Mouse (Mus musculus) cerebellum, postnatal 36 days (tissue): ENCODE data around the gene Osbpl11.
A peak's percentile ranks its signal among the peaks of the same experiment; 100 is the strongest.
"Not testable (repeated sequence)": the region's sequence is repeated elsewhere in the genome, so short reads cannot be mapped to it uniquely, and the experiment has no call there.

Experiments
- DNase-seq, 2 experiments: peaks; one replicate each; pipeline ENCODE4 v3.0.0; 2021 to 2022; ENCODE audit warnings: mixed read lengths in 2 of 2

Gene Osbpl11

DNA sequence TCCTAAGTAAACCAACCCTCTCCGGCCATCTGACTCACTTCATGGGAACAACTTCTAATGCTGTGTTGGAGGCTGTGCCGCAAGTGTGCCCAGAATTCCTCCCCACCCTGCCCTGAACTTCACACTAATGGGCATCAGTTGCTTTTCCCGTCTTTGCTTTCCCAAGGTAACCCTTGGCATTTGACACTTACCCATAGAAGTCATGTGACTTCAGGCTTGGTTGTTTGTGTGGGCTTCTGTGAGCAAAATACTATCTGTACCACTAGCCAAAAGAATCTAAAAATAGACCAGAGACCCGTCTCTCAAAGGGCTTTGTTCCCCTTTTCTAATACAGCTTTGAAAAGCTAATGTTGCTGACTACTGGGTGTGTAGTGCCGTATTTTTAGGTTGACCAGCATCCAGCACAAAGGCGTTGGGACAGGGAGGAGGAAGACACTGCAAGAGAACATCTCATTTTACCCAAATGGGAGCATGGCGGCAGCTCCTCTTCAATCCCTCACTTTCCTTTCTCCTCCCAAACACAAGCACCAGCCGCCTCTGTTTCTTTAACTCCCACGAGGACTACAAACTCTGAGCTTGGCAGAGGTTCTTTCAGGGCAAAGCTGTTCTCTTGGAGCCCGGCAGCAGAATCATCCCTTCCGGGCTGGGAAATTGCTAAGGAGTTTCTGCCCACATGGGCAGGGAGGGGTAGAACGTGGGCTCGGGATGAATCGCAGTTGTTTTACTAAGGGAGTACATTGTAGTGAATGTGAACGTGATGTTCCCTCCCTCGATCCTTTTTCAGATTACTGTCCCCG, 6.4 kb upstream of the Osbpl11 start:
- DNase-seq, result peak; percentile 17

DNA sequence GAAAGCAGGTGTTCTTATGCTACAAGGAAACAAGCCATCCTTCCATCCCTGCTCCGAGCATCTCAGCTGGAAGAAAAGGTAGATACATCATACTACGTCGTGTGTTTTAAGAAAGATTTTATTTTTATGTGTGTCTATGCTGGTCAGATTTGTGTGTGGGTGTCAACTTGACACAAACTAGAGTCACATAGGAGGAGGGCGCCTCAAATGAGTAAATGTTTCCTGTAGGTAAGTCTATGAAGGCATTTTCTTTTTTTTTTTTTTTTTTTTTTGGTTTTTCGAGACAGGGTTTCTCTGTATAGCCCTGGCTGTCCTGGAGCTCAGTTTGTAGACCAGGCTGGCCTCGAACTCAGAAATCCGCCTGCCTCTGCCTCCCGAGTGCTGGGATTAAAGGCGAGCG, 5.6 kb upstream of the Osbpl11 start:
- not testable (repeated sequence) for DNase-seq

DNA sequence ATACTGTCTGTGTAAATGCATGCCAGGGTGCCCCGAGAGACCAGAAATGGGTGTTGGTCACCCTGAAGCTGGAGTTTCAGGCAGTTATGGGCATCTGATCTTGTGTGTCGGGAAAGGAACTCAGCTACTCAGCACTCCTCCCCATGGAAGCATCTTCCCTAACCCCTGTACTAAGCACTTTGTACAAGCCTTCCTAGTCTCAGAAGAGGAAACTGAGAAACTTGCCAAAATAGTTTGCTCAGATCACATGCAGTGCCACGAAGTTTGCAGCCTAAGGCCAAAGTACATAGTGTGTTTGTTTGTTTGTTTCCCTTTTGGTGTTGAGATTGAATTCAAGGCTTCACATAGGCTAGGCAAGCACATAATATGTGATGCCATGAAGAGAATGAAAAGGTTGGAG, 5.0 kb upstream of the Osbpl11 start:
- no peak for DNase-seq

GRCm38 (mm10) chr16:33180793-33181192, 4.1 kb upstream of the Osbpl11 start:
- no peak for DNase-seq

- DNase-seq, result peak; percentile 45 to 62
These were observed 583 bp downstream of the Osbpl11 start for GRCm38 (mm10) chr16:33185261-33186046.

DNA sequence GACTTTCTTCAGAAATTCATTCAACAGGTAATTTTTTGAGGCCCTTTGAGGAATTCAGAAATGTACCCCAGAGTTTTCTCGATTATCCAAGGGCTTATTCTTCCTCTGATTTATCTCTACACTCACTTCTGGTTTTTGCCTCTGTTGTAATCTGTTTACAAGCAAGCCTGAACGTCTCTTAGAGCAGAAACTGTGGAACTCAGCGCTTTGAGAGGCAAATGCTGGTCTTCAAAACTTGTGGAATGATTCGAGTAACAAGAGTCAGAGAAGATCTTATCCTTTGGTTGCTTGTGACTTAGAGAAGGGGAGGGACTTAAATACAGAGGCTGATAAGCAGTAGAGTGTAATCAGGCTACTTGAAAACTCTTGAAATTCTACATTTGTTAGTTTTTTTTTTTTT, 1.3 kb downstream of the Osbpl11 start:
- no peak for DNase-seq

DNA sequence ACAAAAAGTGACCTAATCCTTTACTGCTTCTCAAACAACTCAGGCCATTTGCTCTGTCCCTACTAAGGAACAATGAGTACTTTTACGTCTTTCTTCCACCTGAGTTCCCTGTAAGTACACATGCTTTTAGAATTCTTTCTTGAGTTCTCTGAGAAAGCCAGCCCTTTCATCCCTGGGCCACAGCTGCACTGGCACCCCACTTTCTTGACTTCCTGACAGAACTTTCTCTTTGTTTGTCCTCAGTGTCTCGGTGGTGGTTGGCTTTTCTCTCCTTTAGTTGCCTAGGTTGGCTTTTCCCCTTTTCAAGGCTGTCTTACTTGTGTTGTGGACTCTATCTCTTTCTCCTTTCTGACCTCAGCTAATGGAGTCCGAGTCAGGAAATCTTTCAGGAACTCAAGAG, 3.2 kb downstream of the Osbpl11 start:
- DNase-seq, result no peak

DNA sequence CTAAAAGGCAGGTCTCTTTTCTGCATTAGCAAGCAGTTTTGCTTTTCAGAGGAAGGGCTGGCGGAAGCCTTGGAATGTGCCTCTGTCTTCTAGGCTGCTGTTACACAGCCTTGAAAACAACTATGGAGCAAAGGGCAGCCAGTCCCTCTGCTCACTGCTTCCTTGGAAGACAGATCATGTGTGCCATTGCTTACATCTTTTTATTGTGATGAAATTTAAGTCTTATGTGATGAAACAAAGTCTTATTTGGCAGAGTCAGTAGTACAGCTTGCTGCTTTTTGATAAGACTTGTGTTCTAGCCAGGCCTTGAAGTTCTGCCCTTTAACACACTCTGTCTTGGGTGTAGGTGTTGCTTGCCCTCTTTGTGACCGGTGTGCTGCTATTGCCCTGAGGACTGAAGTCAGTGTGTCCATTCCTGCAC, 6.8 kb downstream of the Osbpl11 start:
- no peak for DNase-seq

DNA sequence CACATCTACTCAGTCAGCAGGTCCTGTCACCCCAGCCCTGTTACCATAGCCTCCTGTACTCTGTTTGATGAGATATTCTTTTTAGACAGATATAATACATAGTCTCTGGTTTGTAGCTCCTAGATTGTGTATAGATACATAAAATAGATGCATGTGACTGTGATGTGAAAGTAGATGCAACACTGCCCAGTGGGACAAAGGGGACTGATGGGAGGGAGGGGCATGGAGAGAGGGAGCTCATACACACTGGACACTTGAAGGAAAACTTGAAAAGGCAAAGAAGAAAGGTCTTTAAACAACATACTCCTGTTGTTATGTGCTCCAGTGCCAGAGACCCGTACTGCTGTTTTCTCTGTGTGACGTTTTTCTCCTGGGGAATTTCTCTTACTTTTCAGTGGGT, 7.4 kb downstream of the Osbpl11 start:
- DNase-seq, result no peak

GRCm38 (mm10) chr16:33193649-33194048, 8.8 kb downstream of the Osbpl11 start:
- peak; percentile 43 to 52 for DNase-seq

DNA sequence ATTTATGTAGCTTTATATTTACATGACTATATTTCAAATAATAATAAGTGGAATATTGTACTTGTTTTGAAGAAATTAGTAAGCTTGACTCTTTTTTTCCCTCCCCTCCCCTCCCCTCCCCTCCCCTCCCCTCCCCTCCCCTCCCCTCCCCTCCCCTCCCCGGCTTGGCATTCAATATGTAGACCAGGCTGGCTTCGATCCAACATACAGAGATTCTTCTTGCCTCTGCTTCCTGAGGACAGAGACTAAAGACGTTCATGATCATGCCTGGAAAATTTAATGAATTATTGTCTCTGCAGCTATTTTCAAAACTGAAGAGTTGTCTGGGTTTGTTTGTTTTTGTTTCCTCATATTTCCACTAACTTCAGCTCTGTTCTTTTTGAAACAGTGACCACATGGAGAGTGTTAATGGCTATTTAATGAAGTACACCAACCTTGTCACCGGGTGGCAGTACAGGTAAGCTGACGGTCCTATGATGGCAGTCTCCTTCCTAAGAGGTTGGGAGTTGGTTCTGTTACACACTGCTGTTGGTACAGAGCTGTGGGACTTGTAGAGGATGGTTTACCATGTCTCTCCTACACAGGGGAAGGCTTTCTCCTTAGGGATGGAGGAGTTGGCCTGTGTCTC, 10.9 kb downstream of the Osbpl11 start:
- no peak for DNase-seq

- no peak for DNase-seq
These were observed 11.7 kb downstream of the Osbpl11 start for GRCm38 (mm10) chr16:33196578-33196977.

DNA sequence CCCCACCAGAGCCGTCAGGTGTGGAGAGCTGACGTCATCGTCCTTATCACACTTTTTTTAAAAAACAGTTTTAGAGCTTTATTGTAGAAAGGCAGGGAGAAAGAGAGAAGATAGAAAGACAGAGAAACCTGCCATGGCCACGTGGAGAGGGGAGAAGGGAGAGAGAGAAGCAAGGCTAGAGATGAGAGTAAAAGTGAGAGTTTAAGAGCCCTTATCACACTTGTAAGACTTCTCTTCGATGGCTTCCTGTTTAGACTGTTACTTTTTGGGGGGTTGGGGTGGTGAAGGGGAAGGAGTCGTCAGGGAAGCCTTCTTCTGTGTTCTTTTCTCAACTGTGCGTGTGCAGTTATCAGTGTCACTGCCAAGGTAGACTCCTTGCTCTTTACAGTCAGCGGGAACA, 15.7 kb downstream of the Osbpl11 start:
- no peak for DNase-seq

GRCm38 (mm10) chr16:33210812-33211211, 25.9 kb downstream of the Osbpl11 start:
- DNase-seq, result no peak

DNA sequence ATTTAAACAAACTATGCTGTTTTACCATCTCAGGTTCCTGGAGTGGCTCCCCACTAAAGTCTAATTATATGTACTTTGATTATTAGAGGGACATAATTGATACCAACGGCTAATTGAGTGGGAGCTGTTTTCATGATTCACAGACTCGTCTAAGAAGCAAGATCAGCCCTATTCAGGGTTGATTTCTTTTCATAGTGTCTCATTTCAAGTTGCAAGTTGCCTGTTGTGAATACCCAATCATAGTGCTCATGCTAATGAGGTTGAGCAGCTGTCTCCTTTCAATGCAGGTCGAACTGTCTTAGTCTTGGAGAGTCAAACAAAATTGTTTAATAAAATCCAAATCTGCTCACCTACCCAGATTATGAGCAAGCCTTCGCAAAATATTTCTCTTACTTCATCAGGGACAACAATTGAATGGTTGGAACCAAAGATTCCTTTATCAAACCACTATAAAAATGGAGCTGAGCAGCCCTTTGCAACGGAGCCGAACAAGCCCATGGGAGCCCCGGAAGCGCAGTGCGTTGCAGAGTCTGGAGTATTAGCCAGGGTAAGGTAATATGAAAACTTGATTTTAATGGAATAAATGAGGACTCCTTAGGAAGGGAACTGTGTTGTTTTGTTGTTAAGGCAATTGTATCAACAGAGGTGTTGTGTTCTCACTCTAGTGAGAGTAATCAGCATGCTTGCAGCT, 31.6 kb downstream of the Osbpl11 start:
- no peak for DNase-seq

- not testable (repeated sequence) for DNase-seq
These were observed 32.7 kb downstream of the Osbpl11 start for GRCm38 (mm10) chr16:33217553-33218085.

- no peak for DNase-seq
These were observed 37.6 kb downstream of the Osbpl11 start for GRCm38 (mm10) chr16:33222482-33222881.

- no peak for DNase-seq
These were observed 39.5 kb downstream of the Osbpl11 start for GRCm38 (mm10) chr16:33224381-33224780.

GRCm38 (mm10) chr16:33234128-33234527, 49.3 kb downstream of the Osbpl11 start:
- DNase-seq, result no peak

GRCm38 (mm10) chr16:33236151-33236550, 51.3 kb downstream of the Osbpl11 start:
- no peak for DNase-seq

DNA sequence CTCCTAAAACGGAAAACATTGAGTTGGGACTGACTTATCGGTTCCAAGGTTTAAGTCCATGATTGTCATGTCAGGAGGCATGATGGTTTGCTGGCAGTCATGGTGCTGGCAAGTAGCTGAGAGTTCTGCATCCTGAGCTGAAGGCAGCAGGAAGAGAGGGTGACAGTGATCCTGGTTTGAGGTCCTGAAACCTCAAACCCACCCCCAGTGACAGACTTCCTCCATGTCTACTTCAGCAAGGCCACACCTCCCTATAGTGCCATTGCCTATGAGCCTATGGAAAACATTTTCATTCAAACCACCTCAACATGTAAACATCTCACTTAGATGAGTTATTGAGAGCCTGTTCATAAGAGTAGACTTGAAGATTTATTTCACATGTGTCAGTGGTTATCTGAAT, 54.4 kb downstream of the Osbpl11 start:
- no peak for DNase-seq

DNA sequence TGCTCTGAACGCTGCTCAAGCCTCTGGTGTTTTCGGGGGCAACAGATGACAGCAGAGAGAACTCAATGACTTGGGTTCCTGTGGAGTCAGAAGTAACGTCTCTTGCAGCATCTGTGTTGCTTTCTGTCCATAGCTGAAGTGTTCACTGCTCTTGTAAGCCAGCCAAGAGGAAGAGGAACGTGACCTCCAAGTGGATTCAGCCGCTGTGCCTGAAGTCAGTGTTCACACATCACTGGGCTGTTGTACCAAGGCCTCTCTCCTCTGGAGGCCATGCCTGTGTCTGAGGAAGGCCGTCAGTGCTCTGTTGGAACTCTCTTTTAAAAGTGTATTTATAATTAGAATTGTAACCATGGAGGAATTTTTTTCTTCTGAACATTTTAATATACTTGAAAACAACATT, 57.2 kb downstream of the Osbpl11 start:
- DNase-seq, result no peak
